Mouse (Mus musculus) CH12.LX (cell line): ENCODE results near the gene Hoxd8.

Source experiments
- CTCF ChIP-seq, 2 experiments: IDR thresholded peaks in 1 of 2; conservative IDR thresholded peaks in 1 of 2; 2 replicates each; pipeline ENCODE4 v1.5.1; 2011 to 2012; ENCODE audit warnings: low read depth in 2 of 2, low read length in 2 of 2, improper control_type of control experiment in 1 of 2, inconsistent platforms in 1 of 2, mild to moderate bottlenecking in 1 of 2, moderate library complexity in 1 of 2
- POLR2A ChIP-seq: IDR thresholded peaks from 2 replicates; pipeline ENCODE4 v1.6.1; 2011; ENCODE audit warnings: low read depth, mild to moderate bottlenecking, improper control_type of control experiment, low read length

- no peak for TF ChIP-seq CTCF (conservative IDR thresholded peaks at IDR 0.05 in 1 of 2, IDR thresholded peaks at IDR 0.05 in 1 of 2; ENCODE audit: low read depth in 2 of 2, low read length in 2 of 2)
- TF ChIP-seq POLR2A = no peak
Observed at GRCm38 (mm10) chr2:74737578-74738070, 33.2 kb downstream of the Hoxd8 start.
